ENCODE assay signal across 23 mouse cellular contexts in the genomic region with DNA sequence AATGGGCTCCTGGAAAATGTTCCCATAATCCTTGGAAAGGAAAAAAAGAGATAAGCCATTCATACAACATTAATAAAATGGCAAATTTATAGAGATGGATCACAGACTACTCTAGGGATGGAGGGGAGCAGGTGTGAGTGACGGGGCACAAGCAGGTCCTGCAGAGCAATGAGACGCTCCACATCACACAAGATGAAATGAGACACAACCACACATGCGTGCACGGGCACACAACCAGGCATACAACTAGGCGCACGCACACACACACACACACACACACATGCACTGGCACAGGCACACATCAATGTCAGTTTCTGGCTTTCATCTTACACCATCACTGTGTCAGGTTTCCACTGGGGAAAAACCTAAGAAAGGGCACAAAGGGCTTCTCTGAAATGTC.
"Had no signal": no experiment of that assay in that cellular context is flagged by ENCODE, and none has a peak within 500 bp of the region (broad histone marks: within the 10 kb centered on the region; RNA-seq: fewer than 3 reads in every experiment).

No protein-coding gene starts in this region.

- H3K36me3 ChIP-seq: limb, embryonic 12.5 days; limb, embryonic 15.5 days had no signal

- H3K4me3 ChIP-seq: layer of hippocampus, adult 2 months; left cerebral cortex, adult 2 months; limb, embryonic 12.5 days; limb, embryonic 15.5 days; myocyte had no signal

- ATAC-seq: liver, postnatal 0 days; lung, postnatal 0 days had no signal

- H3K27me3 ChIP-seq: limb, embryonic 12.5 days; limb, embryonic 15.5 days had no signal

- DNase-seq: kidney, adult 2 months; kidney, postnatal 25 days; layer of hippocampus, adult 9-11 months; liver, postnatal 0 days; lung, embryonic 14.5 days; midbrain, embryonic 14.5 days; right cerebral cortex, adult 18-20 months; right cerebral cortex, postnatal 14 days; right cerebral cortex, postnatal 4 days; thymus, adult 2 months; thymus, postnatal 14 days; thymus, postnatal 4 days had no signal

- H3K9me3 ChIP-seq: limb, embryonic 12.5 days; limb, embryonic 15.5 days had no signal

- H3K4me2 ChIP-seq: limb, embryonic 12.5 days; limb, embryonic 15.5 days; liver, embryonic 11.5 days; lung, embryonic 14.5 days had no signal

- H3K27ac ChIP-seq: kidney, postnatal 0 days; layer of hippocampus, adult 2 months; left cerebral cortex, adult 2 months; limb, embryonic 12.5 days; limb, embryonic 15.5 days; liver, embryonic 14.5 days; macrophage; stomach, postnatal 0 days had no signal

- H3K9ac ChIP-seq: limb, embryonic 12.5 days; limb, embryonic 15.5 days; liver, embryonic 14.5 days; liver, postnatal 0 days; lung, embryonic 14.5 days had no signal
